Mouse (Mus musculus): ENCODE measurements around the gene Cd28. TPM values are rescaled to one million over a fixed set of nuclear protein-coding genes. Genes with fewer than 3 reads are reported as not detected.

Gene Cd28
- polyA plus RNA-seq, 1 experiment = 0.45 TPM

- H3K27ac ChIP-seq (ENCODE audit: control insufficient read depth, insufficient read depth, low read depth, low read length, poor library complexity) = no peak overlapping the region
- WGBS = 86% methylated on average over 20 of the region's 20 CpGs
- H3K4me1 ChIP-seq (ENCODE audit: control insufficient read depth, insufficient read depth, low read length) = no peaks in the 10 kb centered on the region
- no peak for TF ChIP-seq CTCF (IDR thresholded peaks at IDR 0.05; ENCODE audit: control insufficient read depth, insufficient read depth, low read length)
- no peak for TF ChIP-seq POLR2A (IDR thresholded peaks at IDR 0.05; ENCODE audit: borderline replicate concordance, control insufficient read depth, low read depth, low read length)
- H3K4me3 ChIP-seq (replicated peaks; ENCODE audit: control insufficient read depth, low read depth, low read length) = no peak overlapping the region
Observed at GRCm38 (mm10) chr1:60762916-60763315, 46.3 kb downstream of the Cd28 start.

- Histone ChIP-seq H3K27ac (ENCODE audit: control insufficient read depth, insufficient read depth, low read depth, low read length, poor library complexity) (no peak overlapping the region), H3K4me1 (ENCODE audit: control insufficient read depth, insufficient read depth, low read length) (no peaks in the 10 kb centered on the region), H3K4me3 (replicated peaks; ENCODE audit: control insufficient read depth, low read depth, low read length) (no peak overlapping the region)
- TF ChIP-seq CTCF (IDR thresholded peaks at IDR 0.05; ENCODE audit: control insufficient read depth, insufficient read depth, low read length) (no peak), POLR2A (IDR thresholded peaks at IDR 0.05; ENCODE audit: borderline replicate concordance, control insufficient read depth, low read depth, low read length) (no peak)
- WGBS = 85% methylated on average over 7 of the region's 7 CpGs
Observed at GRCm38 (mm10) chr1:60771771-60772170, 55.2 kb downstream of the Cd28 start.

- whole genome bisulfite sequencing = 59% methylated on average over 3 of the region's 3 CpGs
- no peak overlapping the region for H3K4me3 ChIP-seq (replicated peaks; ENCODE audit: control insufficient read depth, low read depth, low read length)
- H3K4me1 ChIP-seq (ENCODE audit: control insufficient read depth, insufficient read depth, low read length) = no peaks in the 10 kb centered on the region
- TF ChIP-seq CTCF (IDR thresholded peaks at IDR 0.05; ENCODE audit: control insufficient read depth, insufficient read depth, low read length) (no peak), POLR2A (IDR thresholded peaks at IDR 0.05; ENCODE audit: borderline replicate concordance, control insufficient read depth, low read depth, low read length) (no peak)
- H3K27ac ChIP-seq (ENCODE audit: control insufficient read depth, insufficient read depth, low read depth, low read length, poor library complexity) = no peak overlapping the region
Observed at GRCm38 (mm10) chr1:60773231-60773630, 56.6 kb downstream of the Cd28 start.

- WGBS = 80% methylated on average over 4 of the region's 4 CpGs
- no peak overlapping the region for H3K4me3 ChIP-seq (replicated peaks; ENCODE audit: control insufficient read depth, low read depth, low read length)
- no peak overlapping the region for H3K27ac ChIP-seq (ENCODE audit: control insufficient read depth, insufficient read depth, low read depth, low read length, poor library complexity)
- no peaks in the 10 kb centered on the region; the same call in 1 of the 2 replicates for H3K4me1 ChIP-seq (ENCODE audit: control insufficient read depth, insufficient read depth, low read length)
- no peak for TF ChIP-seq POLR2A (IDR thresholded peaks at IDR 0.05; ENCODE audit: borderline replicate concordance, control insufficient read depth, low read depth, low read length)
- no peak for TF ChIP-seq CTCF (IDR thresholded peaks at IDR 0.05; ENCODE audit: control insufficient read depth, insufficient read depth, low read length)
Observed at GRCm38 (mm10) chr1:60776166-60776565, 59.6 kb downstream of the Cd28 start.

GRCm38 (mm10) chr1:60776906-60777305 lies 60.3 kb downstream of the Cd28 start:
- H3K4me1 ChIP-seq (ENCODE audit: control insufficient read depth, insufficient read depth, low read length) = no peaks in the 10 kb centered on the region; the same call in 1 of the 2 replicates
- no peak overlapping the region for H3K27ac ChIP-seq (ENCODE audit: control insufficient read depth, insufficient read depth, low read depth, low read length, poor library complexity)
- TF ChIP-seq CTCF (IDR thresholded peaks at IDR 0.05; ENCODE audit: control insufficient read depth, insufficient read depth, low read length) (no peak), POLR2A (IDR thresholded peaks at IDR 0.05; ENCODE audit: borderline replicate concordance, control insufficient read depth, low read depth, low read length) (no peak)
- H3K4me3 ChIP-seq (replicated peaks; ENCODE audit: control insufficient read depth, low read depth, low read length) = no peak overlapping the region
- 59% methylated on average over 3 of the region's 3 CpGs for WGBS

- H3K4me3 ChIP-seq (replicated peaks; ENCODE audit: control insufficient read depth, low read depth, low read length) = no peak overlapping the region
- 77% methylated on average over 8 of the region's 8 CpGs for WGBS
- no peak overlapping the region for H3K27ac ChIP-seq (ENCODE audit: control insufficient read depth, insufficient read depth, low read depth, low read length, poor library complexity)
- no peaks in the 10 kb centered on the region; the same call in 1 of the 2 replicates for H3K4me1 ChIP-seq (ENCODE audit: control insufficient read depth, insufficient read depth, low read length)
- no peak for TF ChIP-seq CTCF (IDR thresholded peaks at IDR 0.05; ENCODE audit: control insufficient read depth, insufficient read depth, low read length)
- TF ChIP-seq POLR2A (IDR thresholded peaks at IDR 0.05; ENCODE audit: borderline replicate concordance, control insufficient read depth, low read depth, low read length) = no peak
Observed at GRCm38 (mm10) chr1:60778465-60779115, 62.0 kb downstream of the Cd28 start.

- no peak for TF ChIP-seq POLR2A (IDR thresholded peaks at IDR 0.05; ENCODE audit: borderline replicate concordance, control insufficient read depth, low read depth, low read length)
- TF ChIP-seq CTCF (IDR thresholded peaks at IDR 0.05; ENCODE audit: control insufficient read depth, insufficient read depth, low read length) = no peak
- 73% methylated on average over 2 of the region's 2 CpGs for WGBS
- Histone ChIP-seq H3K27ac (ENCODE audit: control insufficient read depth, insufficient read depth, low read depth, low read length, poor library complexity) (no peak overlapping the region), H3K4me3 (replicated peaks; ENCODE audit: control insufficient read depth, low read depth, low read length) (no peak overlapping the region), H3K4me1 (ENCODE audit: control insufficient read depth, insufficient read depth, low read length) (no peaks in the 10 kb centered on the region; the same call in 1 of the 2 replicates)
Observed at GRCm38 (mm10) chr1:60779176-60779575, 62.6 kb downstream of the Cd28 start.

- 55% methylated on average over 4 of the region's 4 CpGs for WGBS
- no peak overlapping the region for H3K27ac ChIP-seq (ENCODE audit: control insufficient read depth, insufficient read depth, low read depth, low read length, poor library complexity)
- TF ChIP-seq POLR2A (IDR thresholded peaks at IDR 0.05; ENCODE audit: borderline replicate concordance, control insufficient read depth, low read depth, low read length) = no peak
Observed at GRCm38 (mm10) chr1:60781666-60782065, 65.1 kb downstream of the Cd28 start.

GRCm38 (mm10) chr1:60793717-60794116 lies 77.1 kb downstream of the Cd28 start:
- Histone ChIP-seq H3K4me1 (ENCODE audit: control insufficient read depth, insufficient read depth, low read length) (no peaks in the 10 kb centered on the region; the same call in 1 of the 2 replicates), H3K27ac (ENCODE audit: control insufficient read depth, insufficient read depth, low read depth, low read length, poor library complexity) (no peak overlapping the region), H3K4me3 (replicated peaks; ENCODE audit: control insufficient read depth, low read depth, low read length) (no peak overlapping the region)
- TF ChIP-seq POLR2A (IDR thresholded peaks at IDR 0.05; ENCODE audit: borderline replicate concordance, control insufficient read depth, low read depth, low read length) = no peak
- no peak for TF ChIP-seq CTCF (IDR thresholded peaks at IDR 0.05; ENCODE audit: control insufficient read depth, insufficient read depth, low read length)

More at GRCm38 (mm10) chr1:60781666-60782065, 65.1 kb downstream of the Cd28 start:
- H3K4me1 ChIP-seq (ENCODE audit: control insufficient read depth, insufficient read depth, low read length) = no peaks in the 10 kb centered on the region; the same call in 1 of the 2 replicates
- no peak overlapping the region for H3K4me3 ChIP-seq (replicated peaks; ENCODE audit: control insufficient read depth, low read depth, low read length)

All from bone marrow, adult 2 months (tissue).